Mouse (Mus musculus) hindbrain, embryonic 11.5 days (tissue): ENCODE data around the gene C5ar1. TPM values are rescaled to one million over a fixed set of nuclear protein-coding genes. Genes with fewer than 3 reads are reported as not detected.

ENCODE experiments used
- ATAC-seq: fragments of 200-750 bp; cut with Nextera tagmentation; 2 replicates; pipeline ENCODE4 v1.8.0; 2017; ENCODE audit warnings: mild to moderate bottlenecking, moderate TSS enrichment, moderate library complexity; ENCODE audit not compliant: low FRiP score
- DNase-seq: peaks from one replicate; pipeline ENCODE4 v3.0.0-alpha.2; 2015; ENCODE audit warnings: low spot score
- H3K27ac ChIP-seq: fragments of 300-500 bp; sonication (generic); 2 replicates; pipeline ENCODE4 v1.5.1; 2014; ENCODE audit warnings: mild to moderate bottlenecking, low read depth, low read length
- H3K27me3 ChIP-seq: fragments of 300-500 bp; sonication (generic); 2 replicates; pipeline ENCODE4 v1.6.1; 2014; ENCODE audit warnings: mild to moderate bottlenecking, low read length, moderate library complexity, mixed read lengths; ENCODE audit not compliant: control insufficient read depth, insufficient read depth
- H3K36me3 ChIP-seq: fragments of 300-500 bp; sonication (generic); 2 replicates; pipeline ENCODE4 v1.6.1; 2014; ENCODE audit warnings: mild to moderate bottlenecking, low read length, moderate library complexity, mixed read lengths; ENCODE audit not compliant: control insufficient read depth, insufficient read depth
- H3K4me1 ChIP-seq: fragments of 300-500 bp; sonication (generic); replicated peaks from 2 replicates; pipeline ENCODE4 v1.6.1; 2014; ENCODE audit warnings: low read length, mixed read lengths; ENCODE audit not compliant: control insufficient read depth, insufficient read depth
- H3K4me2 ChIP-seq: fragments of 300-500 bp; sonication (generic); replicated peaks from 2 replicates; pipeline ENCODE4 v1.6.1; 2014; ENCODE audit warnings: mild to moderate bottlenecking, low read depth, low read length
- H3K4me3 ChIP-seq: fragments of 300-500 bp; sonication (generic); 2 replicates; pipeline ENCODE4 v1.5.1; 2014; ENCODE audit warnings: low read depth, low read length
- H3K9ac ChIP-seq: fragments of 300-500 bp; sonication (generic); 2 replicates; pipeline ENCODE4 v1.6.1; 2014; ENCODE audit warnings: low read depth, low read length
- H3K9me3 ChIP-seq: fragments of 300-500 bp; sonication (generic); 2 replicates; pipeline ENCODE4 v1.6.1; 2016; ENCODE audit warnings: low read length; ENCODE audit not compliant: control insufficient read depth
- WGBS: fragments of 180-500 bp; shearing (Covaris S2); extraction: QIAGEN DNeasy Blood & Tissue Kit; methylation state at CpG from one replicate; pipeline ENCODE4 v1.1.7; 2014; 5-methylcytosine and 5-hydroxymethylcytosine counted together
- polyA plus RNA-seq: library from polyadenylated mRNA; unstranded; fragments of >200 nt; fragmentation: Nextera tagmentation; extraction: Ambion mirVana; gene quantifications from 2 replicates; pipeline ENCODE4 v1.2.1, GENCODE M21; 2014

Gene C5ar1
- polyA plus RNA-seq, 1 experiment from 2014 or later: 1.3 TPM

DNA sequence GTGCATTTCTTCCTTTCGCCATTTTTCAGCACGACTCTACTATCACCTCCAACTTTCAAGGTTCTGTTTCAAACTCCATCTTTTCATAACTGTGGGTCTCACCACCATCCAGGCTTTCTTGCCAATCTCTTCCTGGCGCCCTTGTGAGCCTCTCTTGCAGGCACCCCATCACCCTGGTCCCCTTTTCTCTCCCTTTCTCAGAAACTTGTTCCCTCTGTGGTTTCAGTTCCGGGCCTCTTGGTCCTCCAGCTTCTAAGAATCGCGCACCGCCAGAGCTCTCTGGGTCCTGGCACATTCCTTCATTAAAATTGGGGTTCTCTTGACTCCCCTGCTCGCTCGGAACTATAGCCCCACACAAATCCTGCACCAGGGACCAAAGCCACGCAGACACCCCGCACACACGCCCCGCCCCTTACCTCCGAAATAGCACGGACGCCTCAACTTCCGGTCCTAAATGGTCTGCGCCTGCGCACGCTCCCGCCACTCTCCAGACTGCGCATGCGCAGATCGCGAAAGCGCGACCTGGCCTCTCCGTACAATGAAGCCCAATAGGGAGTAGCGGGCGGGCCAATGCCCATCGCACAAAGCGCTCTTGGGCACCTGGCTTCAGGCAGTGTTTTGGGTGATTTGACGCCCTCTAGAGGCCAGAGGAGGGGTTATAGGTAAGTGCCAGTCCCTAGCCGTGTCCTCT, 37.6 kb downstream of the C5ar1 start, which contains the start of gene Dhx34:
Gene Dhx34 (minus strand): TSS at position 456 of the 691 bp plus-strand sequence.
- Histone ChIP-seq H3K4me3 (peak within 1 kb of the TSS; percentile 69), H3K27ac (peak within 1 kb of the TSS; percentile 24; the same call in 1 of the 2 replicates), H3K4me2 (peak within 1 kb of the TSS; percentile 85), H3K9me3 (no peaks in the 10 kb centered on the region), H3K9ac (peak within 1 kb of the TSS; percentile 88), H3K4me1 (0 out of 2 replicates have a peak, but pooled peaks cover 5% of the 10 kb centered on the region), H3K36me3 (no peaks in the 10 kb centered on the region), H3K27me3 (no peaks in the 10 kb centered on the region)
- ATAC-seq (peak; percentile 97), DNase-seq (peak; percentile 99)
- 1% methylated on average over 34 of the region's 34 CpGs for WGBS

DNA sequence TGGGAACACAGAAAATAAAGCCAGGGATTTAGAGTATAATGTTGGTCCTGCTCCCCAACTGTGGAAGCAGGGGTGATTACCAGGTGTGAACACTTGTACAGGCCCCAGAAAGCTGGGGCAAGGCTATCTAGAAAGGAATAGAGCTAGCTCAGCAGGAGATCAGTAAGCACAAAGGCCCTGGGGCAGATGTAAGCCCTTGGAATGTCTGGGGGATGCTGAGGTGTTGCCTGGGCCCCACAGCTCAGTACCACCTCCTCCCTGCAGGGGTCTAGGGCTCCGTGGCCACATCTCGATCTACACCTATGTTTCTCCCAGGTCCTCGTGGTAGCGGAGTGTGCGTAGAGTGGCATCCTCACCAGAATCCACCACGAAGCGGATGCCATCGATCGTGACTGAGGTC, 45.4 kb downstream of the C5ar1 start:
- no peak overlapping the region for H3K27ac ChIP-seq
- WGBS: 96% methylated on average over 9 of the region's 9 CpGs
- no peak overlapping the region for H3K9ac ChIP-seq
- H3K4me1 ChIP-seq: no peaks in the 10 kb centered on the region
- no peak overlapping the region for H3K4me2 ChIP-seq
- H3K36me3 ChIP-seq: 0 out of 2 replicates have a peak, but pooled peaks cover 2% of the 10 kb centered on the region
- H3K27me3 ChIP-seq: no peaks in the 10 kb centered on the region
- no peak for ATAC-seq
- no peaks in the 10 kb centered on the region for H3K9me3 ChIP-seq
- no peak overlapping the region for H3K4me3 ChIP-seq
- DNase-seq: no peak

DNA sequence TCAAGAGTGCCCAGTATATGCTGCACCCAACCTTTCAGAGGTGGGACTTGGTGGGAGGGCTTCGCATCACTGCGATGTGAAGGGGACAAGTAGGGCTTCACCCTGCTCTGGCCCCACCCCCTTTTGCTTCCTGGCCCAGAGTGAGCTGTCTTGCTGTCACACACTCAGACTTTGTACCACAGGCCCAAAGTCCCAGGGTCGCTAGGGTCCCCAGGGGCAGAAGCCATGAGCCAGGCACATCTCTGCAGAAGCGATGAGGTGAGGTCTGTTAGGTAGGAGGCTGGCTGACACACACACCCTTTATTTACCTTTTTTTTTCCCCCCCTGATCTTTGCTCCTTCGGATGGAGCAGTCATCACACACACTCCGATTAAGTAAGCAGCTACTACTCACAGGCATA, 46.1 kb downstream of the C5ar1 start:
- 0 out of 2 replicates have a peak, but pooled peaks cover 2% of the 10 kb centered on the region for H3K36me3 ChIP-seq
- H3K9ac ChIP-seq: no peak overlapping the region
- no peaks in the 10 kb centered on the region for H3K4me1 ChIP-seq
- H3K4me3 ChIP-seq: no peak overlapping the region
- H3K27me3 ChIP-seq: no peaks in the 10 kb centered on the region
- H3K9me3 ChIP-seq: no peaks in the 10 kb centered on the region
- H3K4me2 ChIP-seq: no peak overlapping the region
- ATAC-seq (no peak), DNase-seq (no peak)
- no peak overlapping the region for H3K27ac ChIP-seq
- 93% methylated on average over 6 of the region's 6 CpGs for WGBS

GRCm38 (mm10) chr7:16210862-16211365, 48.4 kb downstream of the C5ar1 start:
- no peaks in the 10 kb centered on the region for H3K4me1 ChIP-seq
- no peaks in the 10 kb centered on the region for H3K27me3 ChIP-seq
- WGBS: 77% methylated on average over 12 of the region's 12 CpGs
- no peaks in the 10 kb centered on the region for H3K9me3 ChIP-seq
- no peak overlapping the region for H3K4me3 ChIP-seq
- no peak overlapping the region for H3K9ac ChIP-seq
- 0 out of 2 replicates have a peak, but pooled peaks cover 4% of the 10 kb centered on the region for H3K36me3 ChIP-seq
- H3K27ac ChIP-seq: no peak overlapping the region
- no peak for DNase-seq
- H3K4me2 ChIP-seq: no peak overlapping the region
- no peak for ATAC-seq

DNA sequence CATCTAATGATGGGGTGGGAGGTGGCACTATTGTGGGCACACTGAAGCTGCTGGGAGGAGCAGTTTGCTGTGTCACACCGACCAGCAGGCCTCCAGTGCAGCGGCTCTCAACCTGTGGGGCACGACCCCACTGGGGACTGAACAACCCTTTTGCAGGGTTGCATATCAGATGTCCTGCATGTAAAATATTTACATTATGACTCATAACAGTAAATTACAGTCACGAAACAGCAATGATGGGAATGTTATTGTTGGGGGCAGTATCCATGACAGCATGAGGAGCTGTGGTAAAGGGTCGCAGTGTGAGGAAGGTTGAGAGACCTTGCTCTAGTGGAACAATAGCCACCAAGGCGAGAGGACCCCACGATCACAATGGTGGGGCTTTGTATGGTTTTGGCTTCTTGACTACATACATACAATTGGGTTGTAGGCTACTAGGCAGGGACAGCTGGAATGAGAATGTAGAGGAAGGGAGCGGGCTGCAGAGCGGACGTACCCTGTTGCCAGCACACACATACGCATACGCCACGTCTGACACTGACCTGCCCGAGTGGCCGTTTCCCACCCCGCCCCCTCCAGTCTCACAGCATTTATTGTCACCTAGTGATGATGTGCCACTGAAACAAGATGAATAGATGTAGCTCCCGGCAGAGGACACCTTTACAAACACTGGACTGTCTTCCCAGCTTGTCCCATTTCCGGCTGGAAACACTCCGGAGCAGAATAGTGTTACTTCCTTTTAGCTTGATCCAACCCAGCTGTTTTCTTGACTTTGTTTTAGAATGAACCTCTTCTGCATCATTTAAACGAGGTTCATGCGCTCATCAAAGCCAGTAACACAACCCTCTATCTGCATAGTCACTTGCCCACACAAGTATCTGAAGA, 50.3 kb downstream of the C5ar1 start:
- H3K27ac ChIP-seq: no peak overlapping the region
- ATAC-seq (no peak), DNase-seq (no peak)
- no peak overlapping the region for H3K4me3 ChIP-seq
- H3K9ac ChIP-seq: no peak overlapping the region
- no peaks in the 10 kb centered on the region for H3K9me3 ChIP-seq
- 89% methylated on average over 21 of the region's 21 CpGs for WGBS
- H3K36me3 ChIP-seq: 0 out of 2 replicates have a peak, but pooled peaks cover 3% of the 10 kb centered on the region
- H3K27me3 ChIP-seq: no peaks in the 10 kb centered on the region
- no peak overlapping the region for H3K4me2 ChIP-seq
- no peaks in the 10 kb centered on the region for H3K4me1 ChIP-seq

DNA sequence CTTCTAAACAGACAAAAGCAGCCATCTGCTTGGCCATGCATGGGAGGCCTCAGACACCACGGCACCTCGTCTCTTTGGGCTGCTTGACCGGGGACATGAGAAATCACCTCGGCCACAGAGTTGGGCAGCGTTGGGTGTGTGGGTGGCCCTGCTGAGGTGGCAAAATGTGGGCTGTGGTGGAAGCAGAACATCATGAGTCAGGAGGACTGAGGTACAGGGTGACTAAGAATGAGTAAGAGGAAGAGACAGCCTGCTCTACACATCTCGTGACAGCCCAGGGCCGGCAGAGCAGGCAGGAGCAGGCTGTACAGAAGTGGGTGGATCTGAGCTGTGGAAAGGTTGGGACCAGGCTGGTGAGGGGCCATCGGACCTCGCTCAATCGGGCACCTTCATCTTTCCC, 51.8 kb downstream of the C5ar1 start:
- no peak for DNase-seq
- no peaks in the 10 kb centered on the region for H3K9me3 ChIP-seq
- no peak overlapping the region for H3K9ac ChIP-seq
- 85% methylated on average over 10 of the region's 10 CpGs for WGBS
- H3K4me1 ChIP-seq: no peaks in the 10 kb centered on the region
- H3K27me3 ChIP-seq: no peaks in the 10 kb centered on the region
- no peak overlapping the region for H3K27ac ChIP-seq
- 0 out of 2 replicates have a peak, but pooled peaks cover 3% of the 10 kb centered on the region for H3K36me3 ChIP-seq
- ATAC-seq: no peak
- H3K4me2 ChIP-seq: no peak overlapping the region
- no peak overlapping the region for H3K4me3 ChIP-seq

- 0 out of 2 replicates have a peak, but pooled peaks cover 3% of the 10 kb centered on the region for H3K36me3 ChIP-seq
- H3K4me1 ChIP-seq: no peaks in the 10 kb centered on the region
- no peak for DNase-seq
- no peak overlapping the region for H3K9ac ChIP-seq
- no peak overlapping the region for H3K4me3 ChIP-seq
- H3K27me3 ChIP-seq: no peaks in the 10 kb centered on the region
- no peak overlapping the region for H3K27ac ChIP-seq
- H3K4me2 ChIP-seq: no peak overlapping the region
- ATAC-seq: no peak
- 86% methylated on average over 7 of the region's 7 CpGs for WGBS
- H3K9me3 ChIP-seq: no peaks in the 10 kb centered on the region
These were observed 52.3 kb downstream of the C5ar1 start for GRCm38 (mm10) chr7:16207076-16207475.

DNA sequence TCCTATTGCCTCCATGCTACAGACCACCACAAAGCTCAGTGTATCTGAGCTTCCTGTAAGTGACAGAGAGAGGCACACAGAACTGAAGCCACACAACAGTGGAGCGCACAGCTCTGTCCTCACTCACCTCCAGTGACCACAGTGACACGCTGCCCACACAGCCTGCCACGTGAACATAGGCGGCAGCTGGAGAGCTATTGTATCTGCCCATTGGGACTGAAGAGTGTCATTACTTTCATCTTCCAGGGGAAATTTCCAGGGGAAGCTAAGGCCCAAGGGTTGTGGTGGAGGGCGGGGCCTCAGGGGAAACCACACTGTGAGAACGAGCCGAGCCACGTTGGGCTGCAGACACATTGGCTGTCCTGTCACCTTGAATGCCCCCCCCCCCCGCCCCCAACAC, 54.5 kb downstream of the C5ar1 start:
- no peaks in the 10 kb centered on the region for H3K9me3 ChIP-seq
- no peaks in the 10 kb centered on the region for H3K4me1 ChIP-seq
- no peak overlapping the region for H3K27ac ChIP-seq
- WGBS: 79% methylated on average over 8 of the region's 9 CpGs
- H3K36me3 ChIP-seq: 0 out of 2 replicates have a peak, but pooled peaks cover 3% of the 10 kb centered on the region
- no peak overlapping the region for H3K4me2 ChIP-seq
- ATAC-seq (no peak), DNase-seq (no peak)
- no peaks in the 10 kb centered on the region for H3K27me3 ChIP-seq
- H3K9ac ChIP-seq: no peak overlapping the region
- no peak overlapping the region for H3K4me3 ChIP-seq
